Mouse (Mus musculus) testis, adult 2 months (tissue): ENCODE measurements around the gene Fli1.

Experiments
- CTCF ChIP-seq: fragments of 200-500 bp; IDR thresholded peaks from 2 replicates; pipeline ENCODE4 v1.5.1; 2012; ENCODE audit warnings: low read depth, mild to moderate bottlenecking, inconsistent platforms, low read length, moderate library complexity; ENCODE audit not compliant: control insufficient read depth, insufficient read depth, insufficient replicate concordance
- POLR2A ChIP-seq: fragments of 200-500 bp; IDR thresholded peaks from 2 replicates; pipeline ENCODE4 v1.6.1; 2012; ENCODE audit warnings: low read depth, mild to moderate bottlenecking, inconsistent platforms, low read length, moderate library complexity; ENCODE audit not compliant: control insufficient read depth

DNA sequence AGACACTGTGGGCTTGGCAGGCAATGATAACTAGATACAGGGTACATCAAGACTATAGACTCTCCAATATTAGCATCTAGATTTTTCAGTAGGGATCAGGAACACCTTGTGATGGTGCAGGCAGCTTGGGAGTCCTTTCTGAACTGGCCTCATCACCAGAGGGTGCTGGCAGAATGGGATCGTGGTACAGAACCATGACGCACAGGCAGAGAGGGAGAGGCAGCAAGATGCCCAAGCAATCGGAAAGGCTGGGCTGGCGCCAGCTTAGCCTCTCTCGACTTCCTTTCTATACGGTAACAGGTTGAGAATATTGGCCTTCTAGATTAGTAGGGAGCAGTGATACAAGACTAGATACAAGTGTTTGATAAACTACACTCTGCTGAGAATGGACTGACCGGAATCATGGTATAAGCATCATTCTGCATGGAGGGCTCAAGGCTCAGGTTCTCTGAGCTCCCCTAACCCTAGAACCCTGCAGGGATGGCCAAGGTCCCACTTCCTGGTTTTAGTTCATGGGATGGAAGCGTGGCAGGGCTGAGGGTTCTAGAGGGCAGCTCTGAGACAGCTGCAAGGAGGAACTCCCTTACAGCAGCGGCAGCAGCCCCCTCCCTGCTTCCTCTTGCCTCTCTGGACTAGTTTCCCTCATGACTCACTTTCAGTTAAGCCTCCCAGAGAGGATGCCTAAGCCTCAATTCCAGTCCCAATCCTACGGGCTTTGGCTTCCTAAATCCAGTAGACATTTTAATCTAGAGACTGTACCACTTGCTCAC, 67.9 kb downstream of the Fli1 start:
- TF ChIP-seq CTCF (no peak), POLR2A (no peak)
